ENCODE assay signal across 20 mouse cellular contexts in the genomic region with DNA sequence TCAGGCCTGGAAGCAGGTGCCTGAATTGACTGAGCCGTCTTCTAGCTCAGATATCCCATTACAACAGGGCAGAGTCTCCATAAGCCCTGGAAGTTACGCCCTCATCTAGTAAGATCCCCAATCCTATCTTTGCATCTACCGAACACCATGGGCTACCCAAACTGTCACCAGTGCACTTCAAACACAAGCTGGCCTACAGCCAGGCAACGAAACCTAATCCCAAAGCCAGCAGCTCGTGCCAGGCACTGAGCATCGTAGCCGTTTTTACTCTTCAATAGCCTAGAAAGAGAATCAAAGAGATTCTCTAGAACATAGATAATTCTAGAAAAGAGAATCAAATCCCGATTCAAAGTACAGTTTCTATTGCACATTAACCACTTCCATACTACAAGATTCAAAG. TPM values are rescaled to one million over a fixed set of nuclear protein-coding genes. Genes with fewer than 3 reads are reported as not detected.
DNase-seq lines count a peak whose midpoint lies in the region; TF ChIP-seq lines count a peak whose summit lies in the region.
"Had no signal": no experiment of that assay in that cellular context is flagged by ENCODE, and none has a peak within 500 bp of the region (broad histone marks: within the 10 kb centered on the region; RNA-seq: fewer than 3 reads in every experiment).

No protein-coding gene starts in this region.

- H3K27ac ChIP-seq in gastrocnemius, adult 2 months = no peak overlapping the region
- H3K27ac ChIP-seq: embryonic facial prominence, embryonic 13.5 days; embryonic facial prominence, embryonic 15.5 days; forebrain, embryonic 10.5 days; forebrain, embryonic 12.5 days had no signal

- no peak for TF ChIP-seq CTCF in gastrocnemius, adult 2 months (IDR thresholded peaks at IDR 0.05)

- no peak overlapping the region for H3K4me3 ChIP-seq in gastrocnemius, adult 2 months
- H3K4me3 ChIP-seq: embryonic facial prominence, embryonic 13.5 days; embryonic facial prominence, embryonic 15.5 days; erythroblast, embryonic 14.5 days; forebrain, embryonic 10.5 days; forebrain, embryonic 12.5 days had no signal

- DNase-seq in cerebellum, postnatal 14 days = peak; percentile 15 to 27
- no peak for DNase-seq in cerebellum, adult 9-11 months
- DNase-seq in gastrocnemius, adult 2 months = peak; percentile 65
- no peak for DNase-seq in gastrocnemius, adult 8-10 months (ENCODE audit: low spot score in 2 of 2)
- DNase-seq in gastrocnemius, postnatal 14 days = peak; percentile 26
- no peak for DNase-seq in gastrocnemius, postnatal 36 days
- no peak for DNase-seq in testis, postnatal 14 days (ENCODE audit: low spot score)
- DNase-seq: adrenal gland, adult 2 months; adrenal gland, postnatal 10 days; adrenal gland, postnatal 25 days; cerebellum, adult 11 months; cerebellum, adult 2 months; cerebellum, adult 9-10 months; cerebellum, postnatal 36 days; embryo, embryonic 11 days had no signal

- intact Hi-C loops in gastrocnemius, adult 2 months (cut with DNase I) = loop anchor here (10.0 kb wide), 1 partner anchor 258 kb away; no protein-coding TSS in a partner anchor
- intact Hi-C loops in gastrocnemius, postnatal 14 days (cut with DNase I; ENCODE audit: low total_unique reads) = no loop called here
- intact Hi-C loops in gastrocnemius, postnatal 36 days (cut with DNase I) = loop anchor here (10.0 kb wide), 1 partner anchor 378 kb away; no protein-coding TSS in a partner anchor

RNA-seq across cellular contexts. Expression of gene Srrm1, which starts 30.1 kb away (rescaled TPM):
- 10 to 100 TPM; 68.8 to 71.7 TPM for total RNA-seq in gastrocnemius, adult 2 months (2021)
- total RNA-seq in gastrocnemius, adult 8-10 months (2022) = 10 to 100 TPM; 54.8 to 68.5 (median 57.3) TPM
- total RNA-seq in gastrocnemius, postnatal 14 days (2021) = 10 to 100 TPM; 57.8 to 68.3 TPM
- total RNA-seq in gastrocnemius, postnatal 36 days (2021) = 10 to 100 TPM; 51.5 to 59.3 TPM

RNA-seq across cellular contexts. Expression of gene Clic4, which starts 50.4 kb away (rescaled TPM):
- 10 to 100 TPM; 16.9 to 33.9 TPM for total RNA-seq in gastrocnemius, adult 2 months (2021)
- 10 to 100 TPM; 16.8 to 27.9 (median 18.1) TPM for total RNA-seq in gastrocnemius, adult 8-10 months (2022)
- 10 to 100 TPM; 41.0 to 50.9 TPM for total RNA-seq in gastrocnemius, postnatal 14 days (2021)
- total RNA-seq in gastrocnemius, postnatal 36 days (2021) = 10 to 100 TPM; 22.4 to 24.3 TPM

Comparison
In these comparisons a context has a peak if more than half of its experiments do, and no peak if none do; other contexts are left out.
1. DNase-seq: peak in cerebellum, postnatal 14 days (2 of 2), gastrocnemius, adult 2 months (single experiment) and gastrocnemius, postnatal 14 days (single experiment); none in cerebellum, adult 9-11 months (single experiment), gastrocnemius, adult 8-10 months (0 of 2), gastrocnemius, postnatal 36 days (0 of 2) and testis, postnatal 14 days (single experiment).